Mouse (Mus musculus) E14TG2a.4 (cell line): ENCODE measurements at regions not wholly inside any gene's neighbourhood (a gene's known extent, or its start where the extent isn't known, plus 50 kb on each side); places are given as distances from the start of the nearest gene placed in this dataset.

Source experiments
- CTCF ChIP-seq: conservative IDR thresholded peaks from 2 replicates; pipeline ENCODE4 v1.5.1; 2014; ENCODE audit warnings: low read length
- NANOG ChIP-seq: IDR thresholded peaks from 2 replicates; pipeline ENCODE4 v1.6.1; 2014; ENCODE audit warnings: borderline replicate concordance, low read length, mixed read lengths

DNA sequence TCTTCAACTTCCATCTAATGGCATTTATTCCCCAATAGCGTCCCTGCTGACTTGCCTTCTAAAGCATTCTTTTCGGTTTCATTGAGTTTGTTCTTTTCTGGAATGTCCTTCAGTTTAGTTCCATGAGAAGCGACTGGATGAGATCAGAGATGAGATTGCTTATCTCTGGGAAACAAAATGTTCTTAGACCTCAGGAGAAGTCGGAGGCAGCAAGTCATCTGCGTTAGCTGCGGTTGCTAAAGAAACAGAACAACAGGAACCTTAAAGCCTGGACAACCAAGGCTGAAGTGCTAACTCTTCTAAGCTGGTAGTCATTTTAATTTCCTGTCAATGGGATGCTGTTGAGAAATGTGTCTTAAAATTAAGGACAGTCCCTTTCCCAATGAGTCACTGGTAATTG, 365.3 kb downstream of the Pbx1 start:
- TF ChIP-seq CTCF = no peak
- no peak for TF ChIP-seq NANOG
